Mouse (Mus musculus) CD4-positive naive resting alpha-beta T cell, adult 76 days (primary cell): ENCODE data around the gene Rin3. TPM values are rescaled to one million over a fixed set of nuclear protein-coding genes. Genes with fewer than 3 reads are reported as not detected.

Experiments
- total RNA-seq: library from RNA; stranded (reverse); gene quantifications from one replicate; pipeline ENCODE4 v1.2.4, GENCODE M21; 2023

The Rin3 gene
- total RNA-seq, result 95.7 TPM

DNA sequence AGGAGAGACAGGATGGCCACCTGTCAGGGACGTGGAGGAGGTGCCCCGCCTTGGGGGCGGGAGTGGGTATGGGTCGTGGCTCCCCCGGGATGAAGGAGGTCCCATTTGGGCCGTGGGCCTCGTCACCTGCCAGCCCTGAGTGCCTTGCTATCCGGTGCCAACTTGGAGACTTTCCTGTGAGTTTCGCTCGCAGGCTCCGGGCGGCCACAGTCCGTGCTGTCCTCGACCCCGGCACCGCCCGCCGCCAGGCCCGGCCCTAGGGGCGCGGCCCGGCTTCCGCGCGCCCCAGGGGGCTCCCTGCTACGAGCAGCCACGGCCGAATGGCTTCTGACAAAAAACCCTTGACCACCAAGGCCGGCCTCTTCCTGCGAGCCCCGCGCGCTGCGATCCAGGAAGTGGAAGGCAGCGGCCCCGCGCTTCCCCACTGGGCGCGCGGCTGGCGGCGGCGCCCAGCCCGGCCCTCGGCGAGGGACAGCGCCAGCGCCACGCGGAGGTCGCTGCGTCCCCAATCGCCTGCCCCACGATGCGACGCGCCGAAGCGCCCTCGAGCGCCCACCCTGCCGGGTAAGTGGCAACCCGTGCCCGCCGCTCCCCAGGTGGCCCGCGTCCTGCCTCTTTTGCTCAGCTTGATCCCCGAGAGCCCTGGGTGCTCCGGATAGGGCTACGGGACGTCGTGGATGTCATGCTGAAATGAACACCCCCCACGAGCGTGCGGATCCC is at the start of gene Rin3:
TSS of gene Rin3 (plus strand) at position 286 of the 720 bp plus-strand sequence.

DNA sequence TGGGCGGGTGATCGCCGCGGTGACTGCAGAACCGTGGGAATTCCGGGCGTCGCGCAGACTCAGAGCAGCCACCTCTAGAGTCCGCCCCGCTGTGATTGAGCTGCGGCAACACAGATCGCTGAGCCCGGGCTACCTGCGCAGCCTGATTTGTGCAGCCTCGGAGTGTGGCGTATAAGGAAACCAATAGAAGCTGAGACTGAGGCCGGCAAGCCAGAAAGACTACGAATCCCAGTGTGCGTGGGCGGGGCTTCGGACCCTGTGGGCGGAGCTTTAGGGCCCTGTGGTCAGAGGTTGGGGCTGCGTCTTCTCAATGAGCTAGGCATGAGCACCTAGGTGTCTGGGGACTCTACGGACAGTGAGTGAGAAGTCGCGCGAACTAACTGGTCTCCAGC is 156.8 kb downstream of the Rin3 start, which contains the start of gene Lgmn:
TSS of gene Lgmn (minus strand) at position 182 of the 392 bp plus-strand sequence.

Other genes starting within 250 kb of the Rin3 start
- not detected for gene Slc24a4, start 154.3 kb upstream of the Rin3 start, total RNA-seq
- gene Lgmn, start 156.8 kb downstream of the Rin3 start, total RNA-seq, result 26.4 TPM
- gene Golga5, start 186.1 kb downstream of the Rin3 start, total RNA-seq, result 45.7 TPM